Mouse (Mus musculus) mouse embryonic stem cell (cell line): ENCODE measurements around the gene Slc35b3.

Source experiments
- in situ Hi-C, 2 experiments: fragments of 300-500 bp; cut with MboI; formaldehyde crosslinking; loops; 1 replicate in 1 of 2; 3 replicates in 1 of 2; pipeline ENCODE4 v1.14.3; 2019 to 2020; ENCODE audit warnings: low sequenced_read_pairs in 2 of 2, low pct_unique_long_range_greater_than_20kb in 1 of 2, mixed read lengths in 1 of 2; ENCODE audit not compliant: unreplicated experiment in 1 of 2

Slc35b3 gene

DNA sequence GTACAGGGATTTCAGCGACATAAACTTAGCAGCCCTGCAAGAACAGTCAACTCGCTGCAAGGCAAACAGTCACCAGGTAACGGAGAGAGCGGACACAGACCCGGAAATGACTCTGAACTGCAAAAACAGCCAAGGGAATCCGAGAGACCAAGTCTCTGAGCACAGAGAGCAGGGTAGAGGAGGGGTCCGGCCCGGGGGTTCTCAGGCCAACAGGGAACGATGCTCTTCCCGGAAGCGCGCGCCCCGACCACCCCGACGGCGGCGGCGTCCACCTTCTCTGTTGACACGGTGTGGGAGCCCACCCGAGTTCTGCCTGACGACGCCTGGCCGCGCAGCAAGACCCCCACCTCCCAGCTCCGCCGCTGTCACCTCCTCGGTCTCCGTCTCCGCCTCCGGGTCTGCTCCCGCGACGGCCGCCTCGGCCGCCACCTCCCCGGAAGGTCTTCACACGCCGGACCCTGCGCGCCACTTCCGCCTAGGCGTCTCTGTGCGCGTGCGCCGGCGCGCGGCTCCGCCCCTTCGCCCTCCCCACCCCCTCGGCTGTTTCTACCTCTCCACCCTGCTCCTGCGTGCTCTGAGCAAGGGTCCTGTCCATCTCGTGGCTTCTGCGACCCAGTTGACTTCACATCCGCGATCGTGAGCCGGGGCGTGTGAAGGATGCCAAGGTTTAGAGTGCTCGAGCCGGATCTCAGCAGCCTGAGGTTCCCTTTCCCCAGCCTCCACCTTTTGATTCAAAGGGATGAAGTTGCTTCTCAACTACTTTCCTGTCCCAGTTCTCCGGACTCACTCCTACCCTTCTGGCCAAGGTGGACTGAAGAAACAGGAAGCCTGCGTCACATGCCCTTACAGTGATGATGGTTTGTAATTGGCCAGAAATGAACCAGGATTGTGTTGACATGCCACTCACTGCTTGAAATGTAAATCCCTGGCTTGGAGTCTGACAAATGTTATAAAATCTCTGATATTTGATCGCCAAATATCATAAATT is at the start of gene Slc35b3:
Gene Slc35b3, minus strand, starts transcription at position 813 of the 988 bp plus-strand sequence.
- in situ Hi-C loops: no loop called here

DNA sequence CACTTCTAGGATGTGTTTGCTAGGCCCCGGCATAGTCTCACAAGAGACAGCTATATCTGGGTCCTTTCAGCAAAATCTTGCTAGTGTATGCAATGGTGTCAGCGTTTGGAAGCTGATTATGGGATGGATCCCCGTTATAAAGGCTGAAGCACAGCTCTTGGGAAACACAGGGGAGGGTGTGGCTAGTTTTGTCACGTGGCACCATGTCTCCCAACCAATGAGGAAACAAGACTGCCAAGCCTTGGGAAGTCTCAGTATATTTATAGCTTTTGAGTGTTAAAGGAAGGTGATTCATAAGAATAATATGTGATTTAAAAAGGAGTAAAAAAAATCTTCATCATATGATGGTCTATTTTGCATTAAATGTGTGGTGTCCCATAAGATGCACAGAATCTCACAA is 49.6 kb upstream of the Slc35b3 start:
- in situ Hi-C loops: no loop called here

DNA sequence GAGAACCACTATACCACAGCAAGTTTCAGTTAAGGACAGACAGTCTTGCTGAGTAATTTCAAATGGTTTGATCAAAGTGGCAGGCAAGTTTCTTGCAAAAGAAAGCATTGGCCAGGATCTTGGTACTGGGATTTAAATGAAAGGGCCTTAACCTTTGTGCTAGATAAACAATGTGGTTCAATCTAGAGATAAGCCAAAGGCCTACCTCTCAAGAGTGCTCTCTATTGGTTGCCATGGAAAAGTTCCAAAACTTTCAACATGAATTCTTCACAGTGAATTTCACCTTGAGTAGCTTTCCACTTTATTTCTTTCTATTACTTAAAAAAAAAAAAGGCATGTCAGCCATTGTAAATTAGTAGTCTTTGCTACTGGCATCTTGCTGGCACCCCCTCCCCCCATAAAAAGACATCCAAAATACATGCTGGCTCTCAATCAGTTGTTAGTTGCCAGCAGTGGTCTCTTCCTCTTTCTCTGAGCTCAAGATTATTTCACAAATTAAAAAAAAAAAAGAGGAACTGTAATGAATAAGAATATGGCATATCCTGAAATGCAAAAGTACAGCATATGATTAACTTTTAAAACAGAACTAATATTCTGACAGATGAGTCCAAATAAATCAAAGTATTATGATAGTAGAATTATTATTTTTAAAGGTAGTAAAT is 42.6 kb upstream of the Slc35b3 start:
- in situ Hi-C loops: no loop called here

DNA sequence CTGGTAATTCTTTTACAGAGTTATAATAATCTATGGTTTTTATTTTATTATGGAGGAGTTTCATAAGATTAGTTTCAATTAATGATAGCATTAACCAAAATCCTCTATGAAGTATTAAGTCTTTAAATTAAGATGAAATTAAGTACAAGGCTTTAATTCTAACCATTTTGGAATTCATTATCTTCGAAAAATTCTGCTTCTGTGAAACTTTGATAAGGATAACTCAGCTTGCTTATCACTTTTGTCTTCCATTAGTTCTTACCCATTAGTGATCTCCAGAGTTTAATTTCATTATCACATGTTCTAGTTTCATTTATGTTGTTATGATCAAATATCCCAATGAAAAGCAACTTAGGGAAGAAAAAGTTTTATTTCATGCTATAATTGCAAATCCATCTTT is 41.7 kb upstream of the Slc35b3 start:
- in situ Hi-C loops: no loop called here

DNA sequence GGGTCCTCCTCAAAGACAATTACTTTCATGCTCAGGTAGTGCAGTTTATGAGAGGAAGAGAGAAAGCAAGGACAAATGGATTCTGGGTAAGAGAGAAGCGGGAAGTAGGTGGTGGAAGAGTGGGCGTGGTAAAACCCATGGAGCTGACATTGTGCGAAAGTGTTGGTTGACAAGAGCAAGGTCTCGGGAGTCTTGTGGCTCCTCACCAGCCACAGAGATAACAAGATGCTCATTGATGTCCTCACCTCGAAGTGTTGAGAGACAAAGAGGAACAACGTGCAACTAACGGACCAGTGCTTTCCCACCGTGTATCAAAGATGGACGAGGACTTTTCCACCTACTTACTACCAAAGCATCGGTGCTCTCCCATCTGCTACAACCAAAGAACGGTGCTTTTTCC is 40.8 kb upstream of the Slc35b3 start:
- in situ Hi-C loops: no loop called here

DNA sequence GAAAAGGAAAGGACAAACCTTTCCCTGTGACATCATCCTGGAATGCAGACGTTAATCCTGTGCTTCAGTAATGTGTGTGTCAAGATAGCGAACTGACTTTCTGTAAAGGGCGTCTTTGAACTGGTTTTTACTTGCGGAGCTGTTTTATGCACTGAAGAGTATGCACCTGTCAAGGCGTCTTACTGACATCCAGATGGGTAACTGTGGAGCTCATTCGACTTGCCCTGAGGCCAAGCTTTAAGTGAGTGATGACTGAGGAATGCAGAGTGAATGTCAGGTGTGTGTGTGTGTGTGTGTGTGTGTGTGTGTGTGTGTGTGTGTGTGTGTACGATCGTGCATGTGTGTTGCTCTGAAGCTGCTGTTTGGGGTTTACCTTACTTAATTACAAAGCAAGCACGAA is 38.3 kb upstream of the Slc35b3 start:
- in situ Hi-C loops: no loop called here

DNA sequence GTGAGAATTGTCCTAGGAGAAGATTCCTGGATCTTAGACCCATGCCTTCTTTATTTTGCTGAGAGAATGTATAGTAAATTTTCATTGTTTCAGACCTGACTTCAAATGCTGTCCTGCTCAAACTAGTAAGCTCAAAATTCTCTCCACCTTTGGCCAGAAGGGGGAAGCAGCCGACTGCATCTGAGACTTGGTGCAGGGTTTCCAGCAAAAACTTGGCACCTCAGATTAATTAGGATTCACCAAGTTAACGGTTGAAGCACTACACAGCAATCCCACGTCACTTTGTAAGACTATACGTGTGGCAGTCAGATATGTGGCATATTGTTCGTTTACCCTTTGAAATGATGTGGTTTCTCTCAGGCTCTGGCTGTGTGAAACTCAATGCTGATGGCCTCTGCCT is 31.9 kb upstream of the Slc35b3 start:
- in situ Hi-C loops: no loop called here

DNA sequence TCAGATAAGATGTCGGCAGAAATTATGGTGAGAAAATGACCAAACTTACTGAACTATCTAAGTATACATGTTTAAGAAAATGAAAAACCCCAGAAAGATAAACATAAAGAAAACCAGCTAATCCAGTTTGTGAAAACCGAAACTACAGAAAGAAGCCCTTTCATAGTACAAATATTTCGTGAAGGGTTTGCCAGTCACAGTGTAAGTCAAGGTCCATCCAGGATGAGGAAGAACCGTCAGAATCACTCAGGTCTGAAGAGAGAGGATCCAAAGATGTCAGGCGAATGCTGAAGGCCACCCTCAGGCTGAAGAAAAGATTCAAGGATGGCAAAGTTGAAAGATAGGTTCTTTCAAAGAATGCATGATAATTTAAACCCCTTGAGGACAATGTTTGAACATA is 23.1 kb upstream of the Slc35b3 start:
- in situ Hi-C loops: no loop called here

DNA sequence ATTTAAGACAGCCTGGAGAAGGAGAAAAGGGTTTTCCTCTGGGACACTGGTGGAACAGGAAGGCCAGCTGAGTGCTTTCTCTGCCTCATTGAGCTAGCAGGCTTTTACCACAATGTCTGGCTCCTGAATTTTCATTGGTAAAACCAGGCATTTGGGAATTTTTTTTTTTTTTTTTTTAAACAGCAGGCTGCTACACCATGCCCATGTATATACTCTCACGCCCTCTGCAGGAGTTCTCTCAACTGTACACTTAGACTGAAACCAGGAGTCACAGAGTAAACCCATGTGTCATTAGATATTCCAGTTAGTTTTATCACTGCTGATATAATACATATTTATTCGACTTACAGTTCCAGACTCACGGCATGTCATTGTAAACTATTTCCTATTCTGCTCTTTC is 20.2 kb upstream of the Slc35b3 start:
- in situ Hi-C loops: no loop called here

DNA sequence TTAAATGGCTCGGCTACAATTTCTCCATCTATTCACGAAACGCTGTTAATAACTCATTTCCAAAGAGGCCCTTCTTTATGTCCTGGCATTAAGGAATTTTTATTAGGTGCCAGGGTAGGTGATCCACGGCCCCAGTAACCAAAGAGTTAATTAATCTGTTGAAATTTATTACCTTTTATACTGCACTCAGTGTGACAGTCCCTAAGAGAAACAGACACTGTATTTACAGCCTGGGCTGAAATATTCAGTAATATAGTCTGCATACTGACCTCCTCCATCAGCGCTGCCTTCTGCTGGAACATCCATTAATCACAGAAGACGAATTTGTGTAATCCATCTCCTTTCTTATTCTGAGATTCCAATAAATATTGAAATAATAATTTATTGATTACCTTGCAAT is 16.3 kb upstream of the Slc35b3 start:
- in situ Hi-C loops: no loop called here

DNA sequence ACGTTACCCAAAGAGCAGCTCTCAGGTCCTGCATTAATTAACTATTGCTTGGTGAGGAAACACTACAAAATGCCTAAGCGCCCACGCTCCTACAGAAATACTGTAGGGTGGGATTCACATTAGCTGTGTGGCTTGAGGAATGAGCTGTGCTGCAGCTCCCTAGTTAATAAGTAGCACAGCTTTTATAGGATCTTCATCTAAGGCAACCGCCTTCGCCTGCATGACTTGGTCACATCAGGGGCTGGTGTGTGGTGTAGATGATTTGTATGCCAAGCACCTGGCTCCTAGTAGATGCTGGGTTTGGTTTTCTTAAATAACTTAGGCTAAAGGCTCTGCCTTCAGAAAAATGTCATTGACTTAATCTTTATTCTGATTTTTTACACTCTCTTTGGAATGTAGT is 15.2 kb upstream of the Slc35b3 start:
- in situ Hi-C loops: no loop called here

DNA sequence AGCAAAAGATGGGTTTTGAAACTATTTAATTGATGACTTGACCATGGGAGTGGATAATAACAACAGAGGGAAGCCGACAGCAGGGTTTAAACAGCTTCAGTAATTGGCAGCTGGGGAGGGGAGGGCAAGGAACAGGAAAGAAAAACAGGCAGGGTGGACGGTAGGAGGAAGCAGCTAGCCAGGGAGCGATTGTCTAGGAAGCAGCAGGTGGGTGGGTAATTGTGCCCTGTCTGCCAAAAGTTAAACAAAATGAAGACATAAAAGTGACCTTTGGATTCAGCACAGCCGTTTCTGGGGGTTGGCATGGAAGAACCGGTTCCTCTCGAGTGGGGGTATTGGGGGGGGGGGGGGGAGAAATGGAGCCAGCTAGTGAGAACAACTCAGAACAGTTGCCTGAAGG is 11.9 kb upstream of the Slc35b3 start:
- in situ Hi-C loops: no loop called here

DNA sequence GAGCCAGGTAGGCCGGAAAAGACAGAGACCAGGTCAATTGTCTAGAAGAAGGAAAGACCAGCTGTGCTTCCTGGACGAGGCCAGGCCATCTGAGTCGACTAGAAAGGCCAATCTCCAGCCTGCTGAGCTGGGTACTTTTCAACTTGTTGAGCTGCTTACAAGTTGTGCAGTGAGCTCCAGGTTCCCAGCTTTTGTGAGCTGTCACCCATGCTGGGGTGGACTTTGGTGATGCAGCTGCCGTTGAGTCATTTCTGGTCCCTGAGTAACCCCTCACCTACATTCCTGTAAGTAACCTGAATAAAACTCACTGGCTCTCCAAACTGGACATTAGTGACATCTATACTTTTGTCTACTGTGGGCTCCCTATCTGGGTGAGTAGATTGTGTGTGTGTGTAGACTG is 10.4 kb upstream of the Slc35b3 start:
- in situ Hi-C loops: no loop called here

DNA sequence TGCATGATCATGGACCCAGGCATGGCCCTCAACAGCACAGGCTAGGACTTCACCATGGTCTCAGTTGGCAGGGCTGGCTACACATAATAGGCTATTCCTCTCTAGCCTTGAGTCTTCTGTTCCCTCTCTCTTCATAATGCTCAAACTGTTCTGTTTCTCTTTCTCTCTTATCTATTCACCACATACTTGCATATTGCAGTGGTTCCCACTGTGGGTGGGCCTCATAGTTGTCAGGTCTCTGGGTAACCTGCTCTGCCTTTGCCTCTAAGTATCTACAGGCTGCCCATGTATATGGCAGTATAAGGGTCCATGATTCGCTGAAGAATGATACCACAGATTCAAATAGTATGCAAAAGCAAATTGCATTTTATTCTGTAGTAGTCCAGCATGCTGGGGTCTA is 6.8 kb upstream of the Slc35b3 start:
- in situ Hi-C loops: no loop called here

DNA sequence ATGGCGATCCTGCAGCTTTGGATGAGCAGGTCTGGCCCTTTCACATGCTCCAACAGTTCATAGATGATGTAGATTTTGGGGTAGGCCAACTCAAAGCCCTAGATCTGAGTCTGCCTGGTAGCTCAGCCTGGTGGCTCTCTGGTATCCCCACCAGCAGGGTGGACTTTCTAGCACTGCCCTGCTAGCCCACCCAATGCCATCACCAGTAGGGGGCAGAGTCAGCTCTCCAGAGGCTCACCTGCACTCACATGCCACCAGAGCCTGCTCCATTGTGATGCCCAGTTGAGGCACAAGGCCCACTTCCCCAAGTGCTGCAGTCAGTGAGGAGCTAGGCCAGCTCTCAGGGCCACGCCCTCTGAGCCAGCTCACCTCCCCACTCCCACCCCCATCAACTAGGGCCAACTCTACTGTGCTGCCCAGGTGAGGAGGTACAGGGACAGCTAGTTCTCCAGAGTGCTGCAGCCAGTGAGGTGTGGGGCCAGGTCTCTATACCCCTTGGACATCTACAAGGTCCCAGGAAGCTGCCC is 6.3 kb upstream of the Slc35b3 start:
- in situ Hi-C loops: no loop called here

DNA sequence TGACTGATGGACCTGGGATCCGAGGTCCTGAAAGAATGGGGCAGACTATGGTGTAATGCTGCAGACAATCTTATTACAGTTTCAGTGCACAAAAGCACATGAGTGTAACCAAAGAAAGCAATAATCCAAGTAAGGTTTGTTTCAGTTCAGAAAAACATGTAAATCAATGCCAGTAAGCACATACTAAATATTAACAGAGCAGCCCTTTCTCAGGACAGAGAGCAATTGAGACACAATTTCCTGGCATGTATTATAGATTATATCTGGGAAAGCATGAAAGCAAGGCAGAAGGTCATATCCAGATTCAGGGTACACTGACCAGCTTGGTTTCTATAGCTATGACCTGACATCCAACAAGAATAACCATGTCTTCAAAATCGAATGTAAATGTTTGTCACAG is 2.1 kb upstream of the Slc35b3 start:
- in situ Hi-C loops: no loop called here

DNA sequence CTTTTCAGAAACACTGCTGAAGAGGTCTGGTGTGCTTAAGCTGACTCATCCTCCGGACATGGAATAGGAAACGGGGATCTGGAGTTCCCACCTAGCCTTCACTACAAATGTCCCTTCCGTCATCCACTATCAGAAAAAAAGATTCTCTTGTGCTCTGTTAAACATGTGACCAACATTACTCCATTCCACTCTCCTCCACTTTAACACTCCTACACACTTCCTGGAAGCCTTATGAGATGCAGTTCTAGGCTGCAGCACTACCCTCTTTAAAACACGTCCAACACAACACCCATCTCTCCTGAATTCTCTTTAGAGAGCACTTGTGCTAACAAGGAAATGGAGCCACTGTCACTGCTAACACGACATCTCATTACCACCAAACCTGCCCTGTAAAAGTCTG is 2.6 kb downstream of the Slc35b3 start:
- in situ Hi-C loops: no loop called here

DNA sequence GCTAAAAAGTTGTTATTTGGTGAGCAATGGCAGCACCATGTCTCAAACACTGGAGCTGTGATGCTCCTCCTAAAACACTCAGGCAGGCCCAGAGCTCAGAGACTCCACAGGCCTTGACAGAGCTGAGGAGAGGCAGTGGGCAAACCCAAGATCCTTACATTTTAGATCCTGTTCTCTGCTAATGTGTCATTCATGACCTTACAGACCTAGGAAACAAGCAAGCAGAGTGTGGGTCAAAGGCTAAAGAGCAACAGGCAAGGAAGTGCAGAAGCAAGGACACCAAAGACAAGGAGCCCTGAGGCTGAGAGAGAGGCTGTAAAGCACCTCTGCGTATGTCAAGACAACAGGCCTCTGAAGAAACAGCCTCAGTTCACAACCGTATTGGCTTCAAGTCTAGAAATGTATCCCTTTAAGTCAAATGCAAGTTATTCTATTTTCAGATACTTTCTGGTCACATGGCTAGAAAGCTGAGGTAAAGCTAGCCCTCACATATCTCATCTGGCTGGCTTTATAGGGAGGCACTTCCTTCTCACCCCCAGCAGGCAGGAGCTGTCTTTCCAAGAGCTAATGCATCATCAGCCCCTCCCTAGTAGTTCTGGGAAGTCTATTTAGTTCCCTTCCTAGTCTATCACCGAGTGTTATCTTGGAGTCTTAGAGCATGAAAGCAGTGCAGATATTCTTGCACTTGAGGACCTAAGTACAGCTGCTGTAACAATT is 14.2 kb downstream of the Slc35b3 start:
- in situ Hi-C loops: no loop called here

DNA sequence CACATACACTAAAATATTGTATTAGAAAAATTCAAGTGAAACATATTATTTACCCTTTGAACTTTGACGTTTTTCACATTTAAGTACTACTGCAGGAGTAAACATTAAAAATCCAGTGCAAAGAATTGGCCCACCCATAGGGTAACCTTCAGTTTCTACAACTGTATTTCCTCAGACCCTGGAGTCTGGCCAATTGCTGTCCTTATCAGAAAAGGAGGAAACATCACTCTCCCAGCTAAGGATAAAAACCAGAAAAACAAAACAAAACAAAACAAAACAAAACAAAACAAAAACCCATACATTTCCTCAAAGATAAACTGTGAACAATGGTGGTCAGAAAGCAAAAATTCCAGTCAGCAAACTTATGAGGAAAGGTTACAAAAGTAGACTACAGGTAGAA is 14.9 kb downstream of the Slc35b3 start:
- in situ Hi-C loops: no loop called here
